Mouse (Mus musculus) kidney, postnatal 0 days (tissue): ENCODE data around the gene Tmem270. TPM values are rescaled to one million over a fixed set of nuclear protein-coding genes. Genes with fewer than 3 reads are reported as not detected.
A peak's percentile ranks its signal among the peaks of the same experiment; 100 is the strongest.

Source experiments
- ATAC-seq: fragments of 200-750 bp; cut with Nextera tagmentation; replicated peaks from 2 replicates; pipeline ENCODE4 v1.8.0; 2017; ENCODE audit warnings: low read depth, moderate number of reproducible peaks, moderate TSS enrichment, moderate library complexity; ENCODE audit not compliant: low FRiP score
- DNase-seq: peaks from one replicate; pipeline ENCODE4 v3.0.0-alpha.2; 2016; ENCODE audit warnings: low spot score
- H3K27ac ChIP-seq: fragments of 300-500 bp; sonication (generic); 2 replicates; pipeline ENCODE4 v1.5.1; 2014; ENCODE audit warnings: mild to moderate bottlenecking
- H3K27me3 ChIP-seq: fragments of 300-500 bp; sonication (generic); 2 replicates; pipeline ENCODE4 v1.6.1; 2014; ENCODE audit warnings: low read length, mixed read lengths; ENCODE audit not compliant: insufficient read depth
- H3K36me3 ChIP-seq: fragments of 300-500 bp; sonication (generic); 2 replicates; pipeline ENCODE4 v1.6.1; 2014; ENCODE audit warnings: low read length, mixed read lengths; ENCODE audit not compliant: insufficient read depth
- H3K4me1 ChIP-seq: fragments of 300-500 bp; sonication (generic); replicated peaks from 2 replicates; pipeline ENCODE4 v1.6.1; 2014; ENCODE audit warnings: antibody characterized with exemption, low read length, mixed read lengths; ENCODE audit not compliant: insufficient read depth
- H3K4me2 ChIP-seq: fragments of 300-500 bp; sonication (generic); 2 replicates; pipeline ENCODE4 v1.6.1; 2014; ENCODE audit warnings: mild to moderate bottlenecking, low read length, moderate library complexity, mixed read lengths
- H3K4me3 ChIP-seq: fragments of 300-500 bp; sonication (generic); replicated peaks from 2 replicates; pipeline ENCODE4 v1.5.1; 2014; ENCODE audit warnings: low read depth, low read length
- H3K9ac ChIP-seq: fragments of 300-500 bp; sonication (generic); 2 replicates; pipeline ENCODE4 v1.6.1; 2014; ENCODE audit warnings: low read depth, low read length
- H3K9me3 ChIP-seq: fragments of 300-500 bp; sonication (generic); replicated peaks from 2 replicates; pipeline ENCODE4 v1.6.1; 2016; ENCODE audit warnings: low read length, inconsistent platforms, mixed read lengths
- CTCF ChIP-seq: IDR thresholded peaks from 2 replicates; pipeline ENCODE4 v1.5.1; 2016; ENCODE audit warnings: antibody characterized with exemption, low read depth, mild to moderate bottlenecking, moderate library complexity
- WGBS: fragments of 180-500 bp; shearing (Covaris S2); extraction: QIAGEN DNeasy Blood & Tissue Kit; methylation state at CpG from one replicate; pipeline ENCODE4 v1.1.7; 2014; 5-methylcytosine and 5-hydroxymethylcytosine counted together
- polyA plus RNA-seq: library from polyadenylated mRNA; unstranded; fragments of >200 nt; fragmentation: Nextera tagmentation; extraction: Ambion mirVana; gene quantifications from 2 replicates; pipeline ENCODE4 v1.2.1, GENCODE M21; 2015

Gene Tmem270
- not detected in 2 replicates for polyA plus RNA-seq

- DNase-seq (no peak), ATAC-seq (peak; percentile 27; the same call in 1 of the 2 replicates)
- H3K36me3 ChIP-seq: no peaks in the 10 kb centered on the region
- WGBS: 80% methylated on average over 6 of the region's 6 CpGs
- H3K27me3 ChIP-seq: no peaks in the 10 kb centered on the region
- no peak for TF ChIP-seq CTCF
- H3K4me2 ChIP-seq: no peak within 1 kb of the TSS
- H3K27ac ChIP-seq: no peak within 1 kb of the TSS
- H3K9me3 ChIP-seq: no peaks in the 10 kb centered on the region
- H3K4me3 ChIP-seq: no peak within 1 kb of the TSS
- H3K9ac ChIP-seq: no peak within 1 kb of the TSS
- H3K4me1 ChIP-seq: no peaks in the 10 kb centered on the region
Measured at GRCm38 (mm10) chr5:134906633-134907032, at the start of gene Tmem270. Gene Tmem270, minus strand, starts transcription at chr5:134906733.

- H3K4me2 ChIP-seq: no peak overlapping the region
- ATAC-seq: no peak
- no peak for TF ChIP-seq CTCF
Measured at GRCm38 (mm10) chr5:134955491-134955890, 49.0 kb upstream of the Tmem270 start.

GRCm38 (mm10) chr5:134951053-134951884, 44.7 kb upstream of the Tmem270 start:
- H3K36me3 ChIP-seq: no peaks in the 10 kb centered on the region
- peak; percentile 42 for DNase-seq
- peak overlapping the region; percentile 28; the same call in 1 of the 2 replicates for H3K9ac ChIP-seq

More at GRCm38 (mm10) chr5:134955491-134955890, 49.0 kb upstream of the Tmem270 start:
- DNase-seq: no peak
- Histone ChIP-seq H3K27me3 (no peaks in the 10 kb centered on the region), H3K9me3 (no peaks in the 10 kb centered on the region), H3K36me3 (no peaks in the 10 kb centered on the region), H3K4me3 (no peak overlapping the region), H3K9ac (no peak overlapping the region), H3K27ac (no peak overlapping the region), H3K4me1 (peaks cover 9% of the 10 kb centered on the region; the same call in 1 of the 2 replicates)
- 45% methylated on average over 5 of the region's 5 CpGs for WGBS

GRCm38 (mm10) chr5:134948085-134948439, 41.5 kb upstream of the Tmem270 start:
- Histone ChIP-seq H3K9me3 (no peaks in the 10 kb centered on the region), H3K4me2 (no peak overlapping the region), H3K27me3 (no peaks in the 10 kb centered on the region), H3K9ac (no peak overlapping the region), H3K4me3 (no peak overlapping the region), H3K36me3 (no peaks in the 10 kb centered on the region), H3K27ac (no peak overlapping the region), H3K4me1 (peaks cover 9% of the 10 kb centered on the region; the same call in 1 of the 2 replicates)
- DNase-seq (no peak), ATAC-seq (no peak)
- WGBS: 64% methylated on average over 4 of the region's 4 CpGs
- TF ChIP-seq CTCF: no peak

More at GRCm38 (mm10) chr5:134951053-134951884, 44.7 kb upstream of the Tmem270 start:
- peak overlapping the region; percentile 82 for H3K27ac ChIP-seq
- H3K4me3 ChIP-seq: 0 out of 2 replicates have a peak overlapping the region, but pooled peaks have one; percentile 9
- 10% methylated on average over 19 of the region's 19 CpGs for WGBS
- peak; percentile 63 for ATAC-seq
- no peak for TF ChIP-seq CTCF
- H3K4me2 ChIP-seq: peak overlapping the region; percentile 41
- no peaks in the 10 kb centered on the region for H3K27me3 ChIP-seq
- H3K9me3 ChIP-seq: no peaks in the 10 kb centered on the region
- H3K4me1 ChIP-seq: peaks cover 9% of the 10 kb centered on the region; the same call in 1 of the 2 replicates

- Histone ChIP-seq H3K9me3 (no peaks in the 10 kb centered on the region), H3K27ac (peak overlapping the region; percentile 84; the same call in 1 of the 2 replicates), H3K36me3 (no peaks in the 10 kb centered on the region), H3K27me3 (no peaks in the 10 kb centered on the region), H3K4me1 (peaks cover 9% of the 10 kb centered on the region; the same call in 1 of the 2 replicates), H3K9ac (no peak overlapping the region), H3K4me3 (no peak overlapping the region), H3K4me2 (no peak overlapping the region)
- ATAC-seq (no peak), DNase-seq (no peak)
- no peak for TF ChIP-seq CTCF
- WGBS: 41% methylated on average over 5 of the region's 5 CpGs
Measured at GRCm38 (mm10) chr5:134947420-134948084, 41.0 kb upstream of the Tmem270 start.

DNA sequence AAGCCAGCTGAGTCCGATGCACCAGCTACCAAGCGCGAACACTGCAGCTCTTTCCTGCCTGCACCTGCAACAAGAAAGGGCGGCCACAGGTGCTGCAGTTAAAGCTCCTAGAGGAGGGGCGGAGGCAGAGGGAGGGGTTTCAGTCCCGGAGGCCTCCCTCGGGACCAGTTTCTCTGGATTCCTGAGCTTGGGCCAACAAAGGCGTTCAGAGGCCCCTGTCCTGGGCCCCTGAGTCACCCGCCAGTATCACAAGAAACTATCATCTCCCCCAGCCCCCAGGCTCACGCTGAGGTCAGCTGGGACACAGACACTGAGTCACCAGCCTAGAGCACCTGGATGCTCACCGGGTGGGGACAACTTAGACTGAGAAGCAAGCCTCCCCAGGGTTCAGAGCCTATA, 40.3 kb upstream of the Tmem270 start, which contains the start of gene Cldn4:
Cldn4 (minus strand) TSS at position 78 of the 399 bp plus-strand sequence.
- H3K4me1 ChIP-seq: peaks cover 9% of the 10 kb centered on the region; the same call in 1 of the 2 replicates
- H3K9me3 ChIP-seq: no peaks in the 10 kb centered on the region
- DNase-seq: peak; percentile 54
- H3K9ac ChIP-seq: peak within 1 kb of the TSS; percentile 61
- no peak for TF ChIP-seq CTCF
- peak within 1 kb of the TSS; percentile 40 for H3K4me3 ChIP-seq
- H3K27me3 ChIP-seq: no peaks in the 10 kb centered on the region
- WGBS: 15% methylated on average over 11 of the region's 11 CpGs
- peak within 1 kb of the TSS; percentile 84 for H3K27ac ChIP-seq
- ATAC-seq: peak; percentile 50
- no peaks in the 10 kb centered on the region for H3K36me3 ChIP-seq
- H3K4me2 ChIP-seq: peak within 1 kb of the TSS; percentile 30
